Mouse (Mus musculus): ENCODE data around the gene Plin3.

GRCm38 (mm10) chr17:56340717-56341116 is 48.0 kb upstream of the Plin3 start:
- TF ChIP-seq GATA1 (IDR thresholded peaks at IDR 0.05; ENCODE audit: borderline replicate concordance, low read length) (no peak), FLI1 (IDR thresholded peaks at IDR 0.05; ENCODE audit: low read length) (no peak)

Measured in megakaryocyte, embryonic 14.5 days (primary cell).